Mouse (Mus musculus): ENCODE results near the gene Lrrc56.
A peak's percentile ranks its signal among the peaks of the same experiment; 100 is the strongest.

The Lrrc56 gene

DNA sequence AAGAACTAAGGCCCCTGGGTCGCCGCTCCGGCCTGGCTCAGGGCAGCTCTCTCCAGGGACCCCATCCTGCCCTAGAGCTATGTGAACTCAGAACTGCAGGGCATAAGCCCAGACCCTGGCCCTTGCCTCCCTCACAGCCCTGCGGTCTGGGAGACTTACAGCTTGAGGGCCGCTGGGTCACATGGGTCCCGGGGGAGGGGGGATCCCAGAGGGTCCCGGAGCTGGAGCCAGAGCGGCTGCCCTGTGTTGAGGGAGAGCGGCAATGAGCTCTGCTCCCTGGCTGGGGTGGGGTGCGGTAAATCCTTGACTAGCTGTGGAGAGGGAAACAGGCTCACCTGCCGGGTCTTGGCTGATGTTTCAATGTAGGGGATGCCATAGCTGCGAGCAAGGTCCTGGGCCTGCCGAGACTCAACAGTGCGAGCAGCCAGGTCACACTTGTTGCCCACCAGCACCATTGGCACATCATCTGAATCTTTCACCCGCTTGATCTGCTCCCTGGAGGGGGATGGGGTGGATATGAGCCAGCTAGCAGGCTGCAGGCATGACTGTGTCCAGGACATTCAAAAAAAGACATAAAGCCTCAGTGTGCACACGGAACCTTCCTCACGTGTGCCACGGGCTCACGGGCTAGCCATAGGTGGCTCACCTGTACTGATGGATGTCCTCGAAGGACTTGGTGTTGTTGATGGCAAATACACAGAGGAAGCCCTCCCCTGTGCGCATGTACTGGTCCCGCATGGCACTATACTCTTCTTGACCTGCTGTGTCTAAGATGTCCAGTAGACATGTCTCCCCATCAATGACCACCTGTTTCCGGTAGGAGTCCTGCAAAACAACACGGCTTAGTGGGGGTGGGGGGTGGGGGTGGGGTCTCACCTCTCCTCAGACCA is 1.9 kb upstream of the Lrrc56 start:
- no peak for DNase-seq (ENCODE audit: low read depth, low spot score)

DNA sequence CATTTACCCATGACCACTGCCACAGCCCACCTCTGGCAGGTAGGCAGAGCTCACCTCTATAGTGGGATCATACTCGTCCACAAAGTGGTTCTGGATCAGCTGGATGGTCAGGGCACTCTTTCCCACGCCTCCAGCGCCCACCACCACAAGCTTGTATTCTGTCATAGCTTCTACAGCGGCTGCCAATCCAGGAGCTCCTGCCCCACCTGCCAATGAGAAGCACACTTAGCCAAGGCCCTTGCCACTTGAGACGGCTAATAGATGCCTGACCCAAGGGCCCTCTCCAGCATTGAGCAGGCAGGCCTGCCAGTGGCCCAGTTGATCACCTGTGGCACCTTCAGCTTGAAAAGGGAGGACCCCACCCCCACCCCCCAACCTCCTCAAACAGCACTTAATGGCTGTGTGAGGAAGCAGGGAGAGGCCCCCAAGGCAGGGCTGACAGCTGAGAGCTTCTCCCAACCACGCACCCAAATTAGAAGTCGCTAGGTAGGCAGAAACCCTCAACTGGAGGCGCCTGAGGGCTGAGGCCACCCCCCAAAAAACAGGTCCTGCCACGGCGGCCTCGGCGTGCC is 1.1 kb upstream of the Lrrc56 start:
- no peak for DNase-seq (ENCODE audit: low read depth, low spot score)

DNA sequence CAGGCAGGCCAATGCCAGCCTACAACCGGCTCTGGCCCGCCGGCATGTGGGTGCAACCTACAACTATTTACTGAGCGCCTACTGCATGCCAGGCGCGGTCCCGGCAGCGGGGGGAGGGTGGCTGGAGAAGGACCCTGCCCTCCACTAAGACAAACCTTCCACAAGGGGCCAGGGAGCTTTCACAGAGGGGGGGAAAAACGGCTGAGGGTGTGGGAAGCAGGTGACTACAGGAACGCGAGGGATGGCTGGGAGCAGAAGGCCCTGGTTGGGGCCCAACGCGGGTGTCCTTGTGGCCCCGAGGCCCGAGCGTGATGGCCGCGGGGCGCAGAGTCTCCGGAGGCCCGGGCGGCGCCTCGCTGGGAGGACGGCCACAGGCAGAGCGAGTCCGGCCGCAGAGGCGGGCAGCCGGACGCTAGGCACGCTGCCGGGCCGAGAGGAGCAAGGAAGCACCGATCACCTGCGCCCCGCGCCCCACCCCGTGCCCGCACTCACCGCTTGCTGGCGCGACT is 555 bp upstream of the Lrrc56 start:
- DNase-seq (ENCODE audit: low read depth, low spot score): peak; percentile 67

DNA sequence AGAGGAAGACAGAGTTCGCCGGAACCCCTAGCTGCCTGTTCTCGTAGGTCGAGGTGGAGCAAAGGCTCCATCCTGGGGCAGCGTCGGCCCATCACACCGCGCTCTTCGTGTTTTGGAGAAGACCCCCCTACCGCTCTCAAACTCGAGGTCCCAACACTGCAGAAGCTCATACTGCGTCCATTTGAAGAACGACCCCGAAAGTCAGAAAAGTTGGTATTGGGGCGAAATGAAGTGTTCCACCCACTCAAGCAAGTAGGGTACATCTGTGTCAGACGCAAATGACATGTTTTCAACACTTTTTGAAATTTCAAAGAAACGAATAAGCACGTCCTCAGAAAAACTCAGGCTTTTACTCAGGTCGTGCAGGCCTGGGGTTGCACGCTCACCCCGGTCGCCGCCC is 452 bp downstream of the Lrrc56 start:
- no peak for DNase-seq (ENCODE audit: low read depth, low spot score)

DNA sequence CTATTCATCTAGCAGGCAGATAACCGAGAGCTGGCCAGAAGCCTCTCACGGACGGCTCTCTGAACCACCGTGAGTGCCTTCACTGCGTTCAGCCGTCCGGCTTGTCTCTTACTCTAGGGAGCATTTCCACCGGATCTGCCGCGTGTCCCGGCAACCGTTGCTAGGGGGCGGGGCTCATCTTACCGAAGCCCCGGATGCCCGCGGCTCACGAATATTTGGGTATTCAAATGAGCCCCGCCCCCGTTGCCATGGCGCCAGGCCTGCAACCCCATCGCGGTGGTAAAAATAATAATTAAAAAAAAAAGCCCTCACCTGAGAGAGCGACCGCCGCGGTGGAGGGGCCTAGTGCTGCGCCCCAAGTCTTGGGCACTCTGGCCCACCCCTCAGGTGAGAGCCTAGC is 873 bp downstream of the Lrrc56 start:
- DNase-seq (ENCODE audit: low read depth, low spot score): peak; percentile 96

DNA sequence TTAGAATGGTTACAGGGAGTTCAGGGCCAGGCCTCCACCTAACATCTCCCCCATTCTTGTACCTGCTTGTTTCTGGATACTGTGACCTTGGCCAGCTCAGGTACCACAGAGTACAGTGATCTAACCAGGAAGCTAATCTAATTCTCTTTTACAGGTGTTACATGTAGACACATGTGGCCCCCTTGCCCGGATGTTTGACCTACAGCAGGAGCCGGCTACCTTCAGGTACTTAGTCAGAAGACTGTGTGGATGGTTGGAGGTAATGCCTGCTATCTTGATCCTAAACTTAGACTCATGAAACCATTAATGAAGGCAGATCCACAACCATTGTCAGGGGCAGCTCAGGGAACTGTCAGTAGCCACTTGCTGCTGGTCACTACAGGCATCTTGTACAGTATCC is 1.8 kb downstream of the Lrrc56 start:
- DNase-seq (ENCODE audit: low read depth, low spot score): no peak

DNA sequence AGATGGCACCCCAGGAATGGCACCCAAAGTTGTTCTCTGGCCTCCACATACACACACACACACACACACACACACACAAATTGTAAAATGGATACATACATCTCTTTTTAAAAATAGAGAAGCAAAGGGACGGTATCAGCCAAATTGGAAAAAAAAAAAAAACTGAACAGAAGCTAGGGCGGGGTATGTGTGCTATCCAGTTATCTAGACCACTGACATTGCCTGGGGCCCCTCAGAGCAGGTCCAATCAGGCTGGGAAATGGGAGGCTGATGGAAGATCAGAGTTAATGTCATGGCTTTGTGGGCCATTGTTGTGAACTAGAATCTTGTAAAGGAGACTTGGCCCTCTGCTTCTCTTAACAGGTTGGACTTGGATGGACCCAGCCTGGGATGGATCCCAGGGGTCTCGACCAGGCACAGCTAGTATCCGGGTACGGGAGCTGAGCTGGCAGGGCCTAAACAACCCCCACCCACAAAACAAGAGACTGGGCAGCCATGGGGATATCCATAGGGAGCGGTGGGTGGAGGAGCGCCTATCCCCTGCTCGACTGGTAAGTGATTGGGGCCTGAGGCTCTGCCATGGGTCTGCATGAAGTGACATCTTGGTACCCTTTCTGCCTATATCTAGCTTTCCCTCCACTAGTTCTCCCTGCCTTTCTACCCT is 2.8 kb downstream of the Lrrc56 start:
- no peak for DNase-seq (ENCODE audit: low read depth, low spot score)

DNA sequence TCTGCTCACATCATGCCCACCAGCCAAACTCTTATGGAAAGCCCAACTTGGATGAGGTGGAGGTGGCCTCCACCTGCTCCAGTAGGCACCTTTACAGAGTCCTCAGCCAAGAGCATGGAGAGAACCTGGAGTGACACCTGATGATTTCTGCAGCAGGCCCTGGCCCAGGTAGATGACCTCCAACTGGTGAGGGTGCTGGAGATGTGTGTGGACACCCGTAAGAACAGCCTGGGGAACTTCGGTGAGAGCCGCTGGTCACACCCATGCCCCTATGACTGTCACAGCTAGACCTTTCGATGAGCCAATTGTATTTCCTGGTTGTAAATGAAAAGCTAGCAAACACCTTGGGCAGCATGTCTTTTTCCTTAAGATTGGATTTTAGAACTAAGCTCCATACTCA is 4.2 kb downstream of the Lrrc56 start:
- DNase-seq (ENCODE audit: low read depth, low spot score): no peak

DNA sequence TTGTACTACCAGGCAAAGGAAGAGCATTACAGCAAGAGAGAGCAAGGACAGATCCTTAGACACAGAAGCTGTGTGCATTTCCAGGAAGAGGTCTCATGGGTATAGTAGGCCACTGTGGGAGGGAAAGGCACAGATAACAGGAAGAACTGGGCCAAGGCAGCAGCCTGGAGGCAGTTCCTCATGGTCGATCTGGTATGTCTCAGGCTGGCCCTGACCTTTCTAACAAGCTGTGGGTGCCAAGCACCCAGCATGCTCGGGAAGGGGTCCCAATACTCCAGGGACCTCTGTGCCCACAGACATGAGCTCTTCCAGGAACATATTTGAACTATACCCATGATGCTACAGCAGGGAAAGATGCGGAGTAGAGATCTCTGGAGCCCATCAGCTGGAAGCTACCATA is 10.6 kb downstream of the Lrrc56 start:
- DNase-seq (ENCODE audit: low read depth, low spot score): no peak

DNA sequence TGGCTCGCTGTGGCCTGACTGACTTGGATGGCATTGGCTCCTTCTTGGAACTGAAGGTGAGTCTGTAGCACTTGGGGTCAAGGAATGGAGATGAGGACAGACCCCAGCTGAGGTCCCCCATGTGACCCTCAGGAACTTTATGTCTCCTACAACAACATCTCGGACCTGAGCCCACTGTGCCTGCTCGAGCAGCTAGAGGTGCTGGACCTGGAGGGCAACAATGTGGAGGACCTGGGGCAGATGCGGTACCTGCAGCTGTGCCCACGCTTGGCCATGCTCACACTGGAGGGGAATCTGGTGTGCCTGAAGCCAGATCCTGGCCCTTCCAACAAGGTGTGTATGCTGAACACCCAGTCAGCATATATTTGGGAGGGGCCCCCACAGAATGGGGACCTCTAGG is 11.5 kb downstream of the Lrrc56 start:
- DNase-seq (ENCODE audit: low read depth, low spot score): no peak

DNA sequence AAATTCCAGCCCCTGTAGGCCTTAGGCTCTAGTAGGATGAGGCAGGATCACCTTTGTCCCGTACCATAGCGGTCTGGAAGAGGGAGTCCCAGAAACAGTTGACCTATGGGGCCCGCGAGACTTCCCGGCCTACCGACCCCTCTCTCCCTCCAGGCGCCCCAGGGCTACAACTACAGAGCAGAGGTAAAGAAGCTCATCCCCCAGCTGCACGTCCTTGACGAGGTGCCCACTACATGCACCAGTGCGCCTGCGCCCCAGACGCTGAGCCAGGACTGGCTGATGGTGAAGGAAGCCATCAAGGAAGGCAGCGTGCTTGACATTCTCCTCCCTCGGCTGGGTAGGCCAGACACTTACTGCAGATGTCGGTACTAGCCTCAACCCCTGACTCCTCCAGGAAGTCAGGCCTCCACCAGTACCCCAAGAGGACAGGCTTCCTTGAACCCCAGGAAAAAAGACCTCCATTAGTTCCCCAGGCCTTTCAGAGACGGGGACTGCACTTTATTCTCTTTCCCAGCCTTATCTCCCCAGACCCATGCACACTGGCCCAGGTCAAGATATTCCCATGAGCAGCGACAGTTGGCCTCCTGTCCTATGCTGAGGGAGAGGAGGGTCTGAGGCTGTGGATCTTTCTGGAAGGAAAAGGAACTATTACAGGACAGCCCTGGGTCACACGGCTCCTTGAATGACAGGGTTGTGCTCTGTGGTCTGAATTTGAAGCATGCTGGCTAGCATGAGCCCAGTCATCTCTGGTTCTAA is 12.4 kb downstream of the Lrrc56 start:
- no peak for DNase-seq (ENCODE audit: low read depth, low spot score)

DNA sequence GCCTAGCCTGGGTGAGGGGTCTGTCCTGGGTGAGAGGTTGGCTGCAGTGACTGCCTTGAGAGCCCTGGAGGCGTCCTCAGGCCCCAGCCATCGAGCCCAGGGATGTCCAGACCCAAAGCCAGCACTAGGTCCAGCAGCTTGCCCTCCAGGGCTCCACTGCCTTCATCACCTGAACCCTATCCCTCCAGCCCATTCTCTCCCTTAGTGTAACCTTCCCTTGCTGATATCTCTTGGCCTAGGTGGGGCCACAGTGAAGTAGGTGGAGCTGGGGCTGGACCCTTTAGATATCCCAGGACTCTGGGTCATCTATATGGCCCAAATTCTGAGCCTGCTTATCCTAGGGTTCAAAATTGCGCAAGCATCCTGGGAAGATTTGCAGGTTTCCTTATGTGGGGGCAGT is 15.6 kb downstream of the Lrrc56 start:
- no peak for DNase-seq (ENCODE audit: low read depth, low spot score)

DNA sequence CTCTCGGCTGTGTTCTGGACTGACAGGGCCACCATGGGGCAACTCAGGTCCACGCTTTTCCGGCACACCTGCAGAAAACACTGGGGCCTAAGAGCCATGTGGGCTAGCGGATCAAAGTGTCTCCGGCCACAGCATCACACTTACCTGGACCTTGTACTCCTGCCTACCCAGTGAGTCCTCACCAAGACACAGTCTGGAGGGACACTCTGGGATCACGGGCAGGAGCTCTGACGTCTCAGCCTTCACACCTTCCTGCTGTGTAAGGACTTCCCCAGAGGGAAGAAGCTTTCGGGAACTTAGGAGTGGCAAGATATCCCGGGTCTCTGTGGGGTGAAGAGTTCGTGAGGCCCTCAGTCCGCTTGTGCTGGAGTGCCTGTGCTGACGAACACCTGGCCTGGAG is 16.2 kb downstream of the Lrrc56 start:
- DNase-seq (ENCODE audit: low read depth, low spot score): no peak

DNA sequence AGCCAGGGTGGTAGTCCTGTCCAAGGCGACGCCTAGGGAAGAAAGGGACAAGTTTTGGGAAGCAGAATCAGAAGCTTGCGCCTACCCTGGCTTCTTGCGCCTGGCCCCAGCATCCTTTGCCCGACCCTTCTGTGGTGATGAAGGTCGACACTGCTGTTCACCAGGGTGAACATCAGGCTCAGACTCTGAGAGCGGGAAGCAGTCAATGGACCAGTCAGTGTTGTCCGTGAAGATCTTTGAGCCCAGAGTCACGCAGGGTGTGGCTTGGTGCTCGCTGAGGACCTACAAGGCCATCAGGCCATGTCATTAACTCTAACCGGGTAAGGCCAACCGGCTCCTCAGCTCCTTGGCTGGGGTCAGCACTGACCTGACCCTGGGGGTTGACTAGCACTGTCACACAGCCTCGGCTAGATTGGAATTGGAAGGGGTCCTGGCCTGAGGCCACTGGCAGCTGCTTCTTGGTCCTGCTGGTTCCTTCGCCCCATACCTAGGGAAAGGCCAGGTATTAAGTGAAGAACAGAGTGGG is 16.7 kb downstream of the Lrrc56 start:
- DNase-seq (ENCODE audit: low read depth, low spot score): no peak

DNA sequence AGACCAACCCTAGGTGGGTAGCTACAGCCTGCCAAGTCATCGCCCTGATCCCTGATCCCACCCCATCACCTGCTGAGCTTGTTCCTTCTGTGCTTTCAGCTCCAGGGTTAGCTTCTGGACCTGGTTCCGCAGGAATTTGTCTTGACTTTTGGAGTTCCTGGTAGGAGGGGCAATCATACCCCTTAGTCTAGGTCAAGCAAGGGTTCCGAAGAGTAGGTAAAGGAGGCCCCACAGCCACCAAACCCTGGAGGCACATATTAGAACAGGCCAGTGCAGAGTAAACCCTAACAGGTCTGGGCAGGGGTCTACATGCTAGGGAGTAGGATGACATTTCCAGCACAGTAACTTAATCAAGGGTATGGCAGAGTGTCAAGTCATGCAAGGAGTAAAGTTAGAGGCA is 19.2 kb downstream of the Lrrc56 start:
- DNase-seq (ENCODE audit: low read depth, low spot score): no peak

DNA sequence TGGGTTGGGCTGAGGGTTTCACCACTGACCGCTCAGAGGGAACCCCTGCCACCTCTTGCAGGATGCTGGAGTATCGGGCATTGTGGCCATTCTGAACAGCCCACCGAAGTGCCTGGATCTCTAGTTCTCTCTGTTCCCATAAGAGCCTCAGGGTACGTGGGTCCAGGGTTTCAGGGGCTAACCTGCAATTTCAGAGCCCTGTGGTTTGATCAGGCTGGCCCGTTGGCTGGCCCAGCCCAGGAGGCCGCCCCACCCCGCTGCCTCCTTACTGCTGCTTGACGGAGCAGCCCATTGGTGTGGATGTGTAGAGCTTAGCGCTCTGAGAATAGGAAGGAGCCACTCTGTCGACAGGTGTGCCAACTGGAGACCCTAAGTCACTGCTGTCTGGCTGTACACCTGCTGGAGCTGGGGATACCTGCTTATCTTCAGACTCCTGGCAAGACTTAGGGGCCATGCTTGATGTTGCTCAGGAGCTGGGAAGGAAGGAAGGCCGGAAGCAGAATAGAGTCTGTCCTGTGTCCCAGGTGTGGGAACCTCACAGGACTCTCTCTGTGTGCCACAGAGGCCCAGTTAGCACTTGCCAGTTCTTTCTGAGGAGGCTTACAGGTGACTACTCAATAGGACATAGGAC is 19.8 kb downstream of the Lrrc56 start, which contains the start of gene Lmntd2:
TSS of gene Lmntd2 (minus strand) at position 476 of the 631 bp plus-strand sequence.
- DNase-seq (ENCODE audit: low read depth, low spot score): no peak

DNA sequence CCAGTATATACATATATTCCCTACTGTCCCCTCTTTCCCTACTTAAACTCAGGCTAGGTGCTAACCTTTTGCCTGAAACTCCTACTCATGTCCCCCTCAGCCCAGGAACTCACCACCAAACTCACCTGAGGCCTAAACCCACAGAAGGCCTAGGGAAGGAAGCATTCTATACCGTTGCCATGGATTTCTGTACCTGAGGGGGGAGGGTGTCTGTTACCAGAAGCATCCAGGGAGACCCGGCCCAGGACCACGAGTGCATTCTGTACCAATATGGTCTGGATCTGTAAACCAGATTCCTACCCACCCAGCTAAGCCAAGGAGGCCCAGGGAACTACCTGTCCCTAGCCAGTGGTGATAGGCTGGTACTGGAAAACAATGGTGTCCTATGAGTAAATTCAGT is 20.4 kb downstream of the Lrrc56 start:
- no peak for DNase-seq (ENCODE audit: low read depth, low spot score)

DNA sequence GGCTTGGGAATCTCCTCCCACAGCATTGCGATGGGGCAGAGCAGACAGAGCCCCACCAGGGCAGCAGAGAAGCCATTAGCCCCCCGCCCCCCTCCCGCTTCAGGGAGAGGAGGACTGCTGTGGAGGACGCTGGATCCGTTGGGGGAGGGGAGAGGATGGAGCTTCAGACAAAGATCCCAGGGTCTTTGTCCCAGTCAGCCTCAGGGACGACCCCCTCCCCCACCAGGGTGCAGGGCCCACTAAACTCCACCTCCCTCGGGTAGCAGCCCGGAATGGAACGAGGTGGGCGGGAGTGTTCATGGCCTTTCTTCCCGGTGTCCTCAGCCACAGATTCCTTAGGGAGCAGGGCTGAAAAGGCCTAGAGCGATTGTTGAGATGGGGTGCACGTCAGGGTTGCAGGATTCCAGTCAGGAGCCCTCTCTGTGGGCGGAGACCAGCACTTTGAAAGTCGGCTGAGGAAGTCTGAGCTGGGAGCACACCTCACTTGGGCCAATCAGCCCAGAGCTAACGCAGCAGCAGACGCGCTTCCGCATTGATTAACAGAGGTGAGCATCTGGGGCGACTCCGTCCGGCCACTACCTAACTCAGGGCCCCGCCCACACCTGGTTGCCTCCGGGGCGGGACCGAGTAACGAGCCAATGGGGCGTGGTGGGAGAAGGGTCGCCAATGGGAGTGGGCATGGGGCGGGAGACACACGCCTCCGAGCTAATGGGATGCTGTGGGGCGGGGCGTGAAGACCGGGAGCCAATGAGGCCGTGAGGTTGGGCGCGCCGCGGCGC is 21.3 kb downstream of the Lrrc56 start, which contains the start of gene Rassf7:
TSS of gene Rassf7 (plus strand) at position 760 of the 779 bp plus-strand sequence.
- DNase-seq (ENCODE audit: low read depth, low spot score): peak; percentile 100

DNA sequence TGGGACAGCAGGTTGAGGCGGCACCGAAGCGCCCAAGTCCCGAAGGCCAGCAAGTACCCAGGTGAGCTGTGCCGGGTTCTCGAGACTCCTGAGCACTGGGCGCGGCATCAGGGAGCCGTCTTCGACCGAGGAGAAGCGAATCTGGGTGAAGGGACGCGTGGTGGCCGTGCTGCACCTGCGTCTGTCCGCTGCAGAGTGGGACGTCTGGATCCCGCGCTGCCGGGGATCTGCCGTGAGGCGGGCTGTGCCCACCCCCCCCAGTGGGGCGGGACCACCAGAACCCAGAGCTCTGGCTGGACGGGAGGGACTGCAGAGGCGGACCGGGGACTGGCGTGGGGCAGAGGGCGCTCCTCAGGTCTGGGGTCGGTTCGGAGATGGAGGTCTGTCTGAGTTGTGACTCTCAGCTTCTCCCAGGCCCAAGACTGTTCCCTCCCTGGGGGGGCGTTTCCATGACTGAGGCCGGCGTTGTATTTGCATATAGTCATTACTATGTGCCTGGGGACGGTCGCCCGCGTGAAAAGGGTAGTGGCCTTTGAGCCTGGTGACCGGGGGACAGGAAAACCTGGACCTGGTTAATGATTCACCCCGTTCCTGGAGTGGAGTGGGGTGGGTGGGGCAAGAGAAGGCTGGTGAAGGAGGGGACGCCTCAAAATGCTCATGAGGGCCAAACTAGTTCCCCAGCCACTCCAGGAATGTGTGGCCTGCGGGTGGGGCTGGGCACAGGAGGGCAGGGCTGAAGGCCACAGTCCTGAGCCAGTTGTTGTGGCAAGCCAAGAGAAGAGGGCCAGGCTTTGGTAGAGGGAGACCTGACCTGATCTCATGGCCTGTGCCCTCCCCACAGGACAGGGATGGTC is 22.1 kb downstream of the Lrrc56 start:
- peak; percentile 83 for DNase-seq (ENCODE audit: low read depth, low spot score)
